Mouse (Mus musculus) adrenal gland, postnatal 25 days (tissue): ENCODE data around the gene Vmn1r10. TPM values are rescaled to one million over a fixed set of nuclear protein-coding genes. Genes with fewer than 3 reads are reported as not detected.

ENCODE experiments used
- DNase-seq: peaks from one replicate; pipeline ENCODE4 v3.0.0; 2021; ENCODE audit warnings: mixed read lengths
- long read RNA-seq: library from polyadenylated mRNA; stranded (forward); transcript quantifications from one replicate; pipeline ENCODE4 v2.0.0, GENCODE M21; 2021
- total RNA-seq: library from RNA; stranded (reverse); gene quantifications from 2 replicates; pipeline ENCODE4 v1.2.3, GENCODE M21; 2021

The Vmn1r10 gene
- not detected in 2 replicates for total RNA-seq
- long read RNA-seq: 0 reads

DNA sequence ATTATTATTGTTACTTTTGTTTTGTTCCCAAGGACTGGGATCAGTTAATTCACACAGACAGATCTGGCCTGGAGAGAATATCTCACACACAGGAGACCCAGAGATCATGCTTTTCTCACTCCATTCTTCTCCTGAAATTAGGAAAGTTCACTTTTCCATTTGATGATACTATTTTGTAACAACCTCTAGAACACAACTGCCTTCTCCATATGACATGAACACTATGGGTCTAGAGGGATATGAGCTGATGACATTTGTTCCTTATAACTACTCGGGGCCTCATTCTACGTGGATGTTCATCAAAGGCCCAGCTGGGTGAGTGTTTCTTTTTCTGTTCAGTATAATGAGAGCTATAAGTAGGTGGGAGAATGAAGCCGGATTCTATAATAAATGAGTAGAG is at the start of gene Vmn1r10:
Vmn1r10 (plus strand) TSS at position 301 of the 400 bp plus-strand sequence.
- DNase-seq: no peak

DNA sequence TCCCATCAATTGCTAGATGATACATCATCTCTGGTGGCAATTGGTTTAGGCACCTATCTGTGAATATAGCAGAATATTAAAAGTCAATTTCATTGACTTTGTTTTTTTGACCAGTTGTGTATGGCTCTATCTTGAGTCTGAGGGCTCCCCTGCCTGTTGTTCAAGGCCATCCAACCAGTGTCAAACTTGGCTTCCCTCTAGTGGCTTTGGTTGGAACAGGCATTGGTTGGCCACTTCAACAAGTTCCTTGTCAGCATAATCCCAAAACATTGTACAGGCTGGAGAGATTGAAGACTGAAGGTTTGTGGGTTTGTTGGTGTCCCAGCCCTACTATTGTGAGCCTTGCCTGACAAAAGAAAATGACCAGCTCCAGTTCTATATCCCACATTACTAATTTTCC is 45.5 kb upstream of the Vmn1r10 start:
- no peak for DNase-seq

DNA sequence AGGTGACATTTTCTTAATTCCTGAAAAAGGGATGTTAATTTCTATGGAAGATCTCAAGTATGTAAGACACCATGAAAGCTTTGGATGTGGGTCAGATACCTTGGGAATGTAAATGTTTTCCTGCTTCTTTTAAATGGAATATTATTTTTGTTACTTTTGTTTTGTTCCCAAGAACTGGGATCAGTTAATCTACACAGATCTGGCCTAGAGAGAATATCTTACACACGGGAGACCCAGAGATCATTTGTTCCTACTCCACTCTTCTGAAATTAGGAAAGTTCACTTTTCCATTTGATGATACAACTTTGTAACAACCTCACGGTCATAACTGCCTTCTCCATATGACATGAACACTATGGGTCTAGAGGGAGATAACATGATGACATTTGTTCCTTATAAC is 42.8 kb upstream of the Vmn1r10 start, which contains the start of gene Vmn1r9:
Vmn1r9 (plus strand) TSS at position 301 of the 400 bp plus-strand sequence.
- no peak for DNase-seq

DNA sequence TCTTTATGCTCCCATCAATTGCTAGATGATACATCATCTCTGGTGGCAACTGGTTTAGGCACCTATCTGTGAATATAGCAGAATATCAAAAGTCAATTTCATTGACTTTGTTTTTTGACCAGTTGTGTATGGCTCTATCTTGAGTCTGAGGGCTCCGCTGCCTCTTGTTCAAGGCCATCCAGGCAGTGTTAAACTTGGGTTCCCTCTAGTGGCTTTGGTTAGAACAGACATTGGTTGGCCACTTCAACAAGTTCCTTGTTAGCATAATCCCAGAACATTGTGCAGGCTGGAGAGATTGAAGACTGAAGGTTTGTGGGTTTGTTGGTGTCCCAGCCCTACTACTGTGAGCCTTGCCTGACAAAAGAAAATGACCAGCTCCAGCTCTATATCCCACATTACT is 2.9 kb upstream of the Vmn1r10 start:
- no peak for DNase-seq

DNA sequence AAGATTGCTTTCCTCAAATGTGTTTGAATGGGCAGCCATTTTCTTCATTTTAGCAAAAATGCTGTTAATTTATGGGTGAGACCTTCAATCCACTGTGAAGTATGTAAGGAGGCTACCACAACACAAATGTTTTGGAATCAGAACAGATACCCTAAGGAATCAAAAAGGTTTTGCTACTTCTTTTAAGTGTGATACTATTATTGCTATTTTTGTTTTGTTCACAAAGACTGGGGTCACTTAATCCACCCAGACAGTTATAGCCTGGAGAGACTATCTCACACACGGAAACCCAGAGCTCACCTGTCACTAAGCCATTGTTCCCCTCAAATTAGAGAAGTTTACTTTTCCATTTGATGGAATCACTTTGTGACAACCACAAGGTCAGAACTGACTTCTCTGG is 23.9 kb downstream of the Vmn1r10 start, which contains the start of gene Vmn1r11:
Vmn1r11 (plus strand) TSS at position 301 of the 400 bp plus-strand sequence.
- DNase-seq: no peak

DNA sequence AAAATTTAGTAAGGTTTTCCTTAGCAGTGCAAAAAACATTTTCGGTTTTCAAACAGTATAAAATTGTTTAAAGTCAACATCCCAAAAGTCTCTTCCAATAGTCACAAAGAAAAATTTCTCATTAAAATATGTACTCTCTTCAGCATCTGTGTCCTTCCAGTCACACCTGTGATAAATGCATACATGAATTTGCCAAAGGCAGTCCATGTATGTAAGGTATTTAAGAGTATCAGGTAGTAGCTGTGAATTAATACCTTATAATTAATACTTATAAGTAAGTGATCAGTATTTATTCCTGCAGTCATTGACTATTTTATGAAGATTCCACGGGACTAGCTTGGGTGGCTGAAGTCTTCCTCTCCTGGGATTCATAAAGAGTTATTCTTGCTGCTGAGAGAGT is 47.4 kb downstream of the Vmn1r10 start, which contains the start of gene Vmn1r12:
Vmn1r12 (plus strand) TSS at position 301 of the 400 bp plus-strand sequence.
- DNase-seq: no peak

Other genes starting within 250 kb of the Vmn1r10 start
- gene Nt5c3, start 185.5 kb upstream of the Vmn1r10 start, total RNA-seq: 20.6 and 23.0 TPM in 2 replicates
- gene Vmn1r4, start 185.4 kb upstream of the Vmn1r10 start, total RNA-seq: 0.62 and 0.76 TPM in 2 replicates
- gene Vmn1r5, start 139.2 kb upstream of the Vmn1r10 start, total RNA-seq: not detected in 2 replicates
- not detected in 2 replicates for gene Vmn1r6, start 112.2 kb upstream of the Vmn1r10 start, total RNA-seq
- gene Vmn1r7, start 84.1 kb upstream of the Vmn1r10 start, total RNA-seq: not detected in 2 replicates
- gene Vmn1r8, start 77.2 kb upstream of the Vmn1r10 start, total RNA-seq: not detected in 2 replicates
- not detected in 2 replicates for gene Vmn1r9, start 42.7 kb upstream of the Vmn1r10 start, total RNA-seq
- not detected in 2 replicates for gene Vmn1r11, start 24.0 kb downstream of the Vmn1r10 start, total RNA-seq
- not detected in 2 replicates for gene Vmn1r12, start 47.5 kb downstream of the Vmn1r10 start, total RNA-seq
- not detected in 2 replicates for gene Vmn1r13, start 93.8 kb downstream of the Vmn1r10 start, total RNA-seq
- not detected in 2 replicates for gene Vmn1r14, start 122.2 kb downstream of the Vmn1r10 start, total RNA-seq
- not detected in 2 replicates for gene Vmn1r15, start 148.5 kb downstream of the Vmn1r10 start, total RNA-seq
- gene Vmn1r16, start 220.0 kb downstream of the Vmn1r10 start, total RNA-seq: not detected in 2 replicates